Mouse (Mus musculus): ENCODE results near the gene Akap7. TPM values are rescaled to one million over a fixed set of nuclear protein-coding genes. Genes with fewer than 3 reads are reported as not detected.

The Akap7 gene
- total RNA-seq, 2 experiments from 2014 or later: 59.1 to 62.1 TPM

GRCm38 (mm10) chr10:25154225-25154624 lies 153.4 kb downstream of the Akap7 start:
- intact Hi-C loops (cut with DNase I): no loop called here
- no peak for DNase-seq (ENCODE audit: low spot score in 2 of 2)

GRCm38 (mm10) chr10:25151172-25151800 lies 156.4 kb downstream of the Akap7 start:
- peak; percentile 24 to 74 for DNase-seq (ENCODE audit: low spot score in 2 of 2)
- intact Hi-C loops (cut with DNase I): loop anchor here (2.0 kb wide), 1 partner anchor 150 kb away; no protein-coding TSS in a partner anchor

- peak; percentile 68 to 85 for DNase-seq (ENCODE audit: low spot score in 2 of 2)
- intact Hi-C loops (cut with DNase I): loop anchor here (10.0 kb wide), 1 partner anchor 161 kb away; no protein-coding TSS in a partner anchor
Observed at GRCm38 (mm10) chr10:25145851-25146250, 161.8 kb downstream of the Akap7 start.

GRCm38 (mm10) chr10:25144787-25145761 lies 162.6 kb downstream of the Akap7 start:
- intact Hi-C loops (cut with DNase I): loop anchor here (10.0 kb wide), 1 partner anchor 160 kb away; no protein-coding TSS in a partner anchor

GRCm38 (mm10) chr10:25141781-25142180 lies 165.9 kb downstream of the Akap7 start:
- DNase-seq (ENCODE audit: low spot score in 2 of 2): no peak
- intact Hi-C loops (cut with DNase I): loop anchor here (10.0 kb wide), 1 partner anchor 157 kb away; no protein-coding TSS in a partner anchor

More at GRCm38 (mm10) chr10:25144787-25145761, 162.6 kb downstream of the Akap7 start:
- DNase-seq (ENCODE audit: low spot score in 2 of 2): peak; percentile 27 to 63

- peak in 1 of 2 experiments; percentile 54 for DNase-seq (ENCODE audit: low spot score in 2 of 2)
- intact Hi-C loops (cut with DNase I): loop anchor here (10.0 kb wide), 1 partner anchor 155 kb away; no protein-coding TSS in a partner anchor
Observed at GRCm38 (mm10) chr10:25140155-25140755, 167.4 kb downstream of the Akap7 start.

GRCm38 (mm10) chr10:25133581-25133980 lies 174.1 kb downstream of the Akap7 start:
- DNase-seq (ENCODE audit: low spot score in 2 of 2): no peak
- intact Hi-C loops (cut with DNase I): no loop called here

GRCm38 (mm10) chr10:25128455-25128863 lies 179.2 kb downstream of the Akap7 start:
- intact Hi-C loops (cut with DNase I): no loop called here
- DNase-seq (ENCODE audit: low spot score in 2 of 2): peak in 1 of 2 experiments; percentile 33

GRCm38 (mm10) chr10:25126035-25126434 lies 181.6 kb downstream of the Akap7 start:
- DNase-seq (ENCODE audit: low spot score in 2 of 2): no peak
- intact Hi-C loops (cut with DNase I): no loop called here

- no peak for DNase-seq (ENCODE audit: low spot score in 2 of 2)
- intact Hi-C loops (cut with DNase I): no loop called here
Observed at GRCm38 (mm10) chr10:25120871-25121554, 186.7 kb downstream of the Akap7 start.

Other genes starting within 250 kb of the Akap7 start
- 100 to 1,000 TPM; 132 to 159 TPM for gene Epb41l2, start 51.9 kb upstream of the Akap7 start, total RNA-seq (2021)
- not detected for gene Smlr1, start 228.4 kb upstream of the Akap7 start, total RNA-seq (2021)

All from left cerebral cortex, postnatal 25 days (tissue).